ENCODE assay signal across 12 mouse cellular contexts in genomic region chr3:154367327-154367726, GRCm38 (mm10). TPM values are rescaled to one million over a fixed set of nuclear protein-coding genes. Genes with fewer than 3 reads are reported as not detected.
A peak's percentile ranks its signal among the peaks of the same experiment; 100 is the strongest.
DNase-seq lines count a peak whose midpoint lies in the region; ATAC-seq lines count a peak whose summit lies in the region.
"Had no signal": no experiment of that assay in that cellular context is flagged by ENCODE, and none has a peak within 500 bp of the region (broad histone marks: within the 10 kb centered on the region; RNA-seq: fewer than 3 reads in every experiment).

No protein-coding gene starts in this region.

- no peaks in the 10 kb centered on the region; the same call in 1 of the 2 replicates for H3K9me3 ChIP-seq in heart, embryonic 12.5 days (replicated peaks)
- no peaks in the 10 kb centered on the region for H3K9me3 ChIP-seq in forebrain, embryonic 16.5 days (ENCODE audit: control insufficient read depth, low read length)
- H3K9me3 ChIP-seq: limb, embryonic 15.5 days; midbrain, embryonic 15.5 days; neural tube, embryonic 13.5 days had no signal

- 64% methylated on average over 3 of the region's 3 CpGs for WGBS in heart, embryonic 12.5 days
- WGBS in forebrain, embryonic 16.5 days = 21% methylated on average over 3 of the region's 3 CpGs

- peak; percentile 44 for DNase-seq in heart, postnatal 4 days
- peak; percentile 26 to 36 for DNase-seq in right cerebral cortex, postnatal 10 days (ENCODE audit: low spot score in 2 of 2)
- no peak for DNase-seq in right cerebral cortex, adult 18-20 months
- no peak for DNase-seq in testis, postnatal 14 days (ENCODE audit: low spot score)
- DNase-seq in spleen, postnatal 10 days (ENCODE audit: low spot score in 2 of 2) = no peak
- DNase-seq: cerebellum, adult 9-10 months had no signal

- no peaks in the 10 kb centered on the region for H3K36me3 ChIP-seq in heart, embryonic 12.5 days
- H3K36me3 ChIP-seq in forebrain, embryonic 16.5 days (ENCODE audit: control insufficient read depth, insufficient read depth) = no peaks in the 10 kb centered on the region
- H3K36me3 ChIP-seq: limb, embryonic 15.5 days; midbrain, embryonic 15.5 days; neural tube, embryonic 13.5 days had no signal

- H3K4me2 ChIP-seq in heart, embryonic 12.5 days = no peak overlapping the region
- H3K4me2 ChIP-seq in forebrain, embryonic 16.5 days (ENCODE audit: low read length) = no peak overlapping the region
- H3K4me2 ChIP-seq: limb, embryonic 15.5 days; midbrain, embryonic 15.5 days; neural tube, embryonic 13.5 days had no signal

- H3K27ac ChIP-seq in heart, embryonic 12.5 days (ENCODE audit: poor library complexity, severe bottlenecking) = no peak overlapping the region
- no peak overlapping the region for H3K27ac ChIP-seq in forebrain, embryonic 16.5 days (ENCODE audit: low read length)
- H3K27ac ChIP-seq: limb, embryonic 15.5 days; midbrain, embryonic 15.5 days; neural tube, embryonic 13.5 days; stomach, postnatal 0 days had no signal

- peaks cover 8% of the 10 kb centered on the region for H3K4me1 ChIP-seq in heart, embryonic 12.5 days (replicated peaks)
- peaks cover 2% of the 10 kb centered on the region; the same call in 1 of the 2 replicates for H3K4me1 ChIP-seq in forebrain, embryonic 16.5 days (replicated peaks; ENCODE audit: control insufficient read depth, insufficient read depth, low read length)
- H3K4me1 ChIP-seq: midbrain, embryonic 15.5 days; neural tube, embryonic 13.5 days had no signal

- no peak overlapping the region for H3K9ac ChIP-seq in heart, embryonic 12.5 days
- H3K9ac ChIP-seq in forebrain, embryonic 16.5 days (replicated peaks; ENCODE audit: low read depth, low read length) = no peak overlapping the region
- H3K9ac ChIP-seq: limb, embryonic 15.5 days; midbrain, embryonic 15.5 days; neural tube, embryonic 13.5 days had no signal

- no peak overlapping the region for H3K4me3 ChIP-seq in heart, embryonic 12.5 days
- H3K4me3 ChIP-seq in forebrain, embryonic 16.5 days (replicated peaks; ENCODE audit: low read length) = no peak overlapping the region
- H3K4me3 ChIP-seq: limb, embryonic 15.5 days; midbrain, embryonic 15.5 days; neural tube, embryonic 13.5 days had no signal

- ATAC-seq in heart, embryonic 12.5 days (ENCODE audit: insufficient number of reproducible peaks, low FRiP score) = no peak
- 0 out of 2 replicates have a peak, but pooled peaks have one; percentile 59 for ATAC-seq in forebrain, embryonic 16.5 days
- ATAC-seq: midbrain, embryonic 15.5 days had no signal

- H3K27me3 ChIP-seq in heart, embryonic 12.5 days (replicated peaks) = no peaks in the 10 kb centered on the region
- no peaks in the 10 kb centered on the region for H3K27me3 ChIP-seq in forebrain, embryonic 16.5 days (replicated peaks; ENCODE audit: control insufficient read depth, insufficient read depth, low read length)
- H3K27me3 ChIP-seq: midbrain, embryonic 15.5 days; neural tube, embryonic 13.5 days had no signal

RNA-seq across cellular contexts. Expression of gene Lhx8, which starts 36.9 kb away (rescaled TPM):
- total RNA-seq in heart, postnatal 4 days (2021) = not detected
- polyA plus RNA-seq in heart, embryonic 12.5 days (2016; fragmentation: Nextera tagmentation; extraction: Ambion mirVana) = 0.17 TPM in 1 of 2 replicates, not detected in the other
- polyA plus RNA-seq in forebrain, embryonic 16.5 days (2015; fragmentation: Nextera tagmentation; extraction: Ambion mirVana) = 21.5 and 35.3 TPM in 2 replicates
- polyA plus RNA-seq: neural tube, embryonic 13.5 days; stomach, postnatal 0 days had no signal

Comparison
In these comparisons a context has a peak if more than half of its experiments do, and no peak if none do; other contexts are left out.
1. DNase-seq: peak in heart, postnatal 4 days (single experiment) and right cerebral cortex, postnatal 10 days (2 of 2); none in right cerebral cortex, adult 18-20 months (single experiment), testis, postnatal 14 days (single experiment) and spleen, postnatal 10 days (0 of 2).
2. RNA of gene Lhx8, which starts 36.9 kb away (polyA plus RNA-seq): 21.5 to 35.3 TPM in forebrain, embryonic 16.5 days; 0.17 TPM in heart, embryonic 12.5 days; every median in the first group is over 10 times any median in the second.